Mouse (Mus musculus) heart, embryonic 14.5 days (tissue): ENCODE measurements around the gene Lypla2. TPM values are rescaled to one million over a fixed set of nuclear protein-coding genes. Genes with fewer than 3 reads are reported as not detected.
A peak's percentile ranks its signal among the peaks of the same experiment; 100 is the strongest.
"Not testable (repeated sequence)": the region's sequence is repeated elsewhere in the genome, so short reads cannot be mapped to it uniquely, and the experiment has no call there.

Experiments used
- ATAC-seq: fragments of 200-750 bp; cut with Nextera tagmentation; 2 replicates; pipeline ENCODE4 v1.8.0; 2017; ENCODE audit warnings: low read depth, moderate TSS enrichment; ENCODE audit not compliant: insufficient number of reproducible peaks, insufficient read depth, low FRiP score
- H3K27ac ChIP-seq, 2 experiments: fragments of 200-500 bp in 1 of 2; fragments of 300-500 bp in 1 of 2; sonication (generic) in 1 of 2; replicated peaks in 1 of 2; 2 replicates each; pipeline ENCODE4 v1.5.1; 2012 to 2014; ENCODE audit warnings: low read depth in 2 of 2, low read length in 2 of 2, control low read depth in 1 of 2, mild to moderate bottlenecking in 1 of 2, mixed read lengths in 1 of 2; ENCODE audit not compliant: control insufficient read depth in 1 of 2, insufficient read depth in 1 of 2
- H3K27me3 ChIP-seq: fragments of 300-500 bp; sonication (generic); 2 replicates; pipeline ENCODE4 v1.6.1; 2014; ENCODE audit warnings: mild to moderate bottlenecking, low read length, control low read depth; ENCODE audit not compliant: control insufficient read depth, insufficient read depth
- H3K36me3 ChIP-seq: fragments of 300-500 bp; sonication (generic); 2 replicates; pipeline ENCODE4 v1.6.1; 2014; ENCODE audit warnings: mild to moderate bottlenecking, control low read depth, low read length, mixed read lengths; ENCODE audit not compliant: control insufficient read depth, insufficient read depth
- H3K4me1 ChIP-seq, 2 experiments: fragments of 200-500 bp in 1 of 2; fragments of 300-500 bp in 1 of 2; sonication (generic) in 1 of 2; 2 replicates each; pipeline ENCODE4 v1.6.1; 2012 to 2014; ENCODE audit warnings: low read length in 2 of 2, control low read depth in 1 of 2, mixed read lengths in 1 of 2; ENCODE audit not compliant: control insufficient read depth in 2 of 2, insufficient read depth in 2 of 2
- H3K4me2 ChIP-seq: fragments of 300-500 bp; sonication (generic); 2 replicates; pipeline ENCODE4 v1.6.1; 2014; ENCODE audit warnings: mild to moderate bottlenecking, low read length
- H3K4me3 ChIP-seq, 2 experiments: fragments of 200-500 bp in 1 of 2; fragments of 300-500 bp in 1 of 2; sonication (generic) in 1 of 2; 2 replicates each; pipeline ENCODE4 v1.5.1; 2012 to 2014; ENCODE audit warnings: low read length in 2 of 2, mild to moderate bottlenecking in 2 of 2, control low read depth in 1 of 2, low read depth in 1 of 2, moderate library complexity in 1 of 2; ENCODE audit not compliant: control insufficient read depth in 1 of 2, insufficient read depth in 1 of 2
- H3K9ac ChIP-seq: fragments of 300-500 bp; sonication (generic); 2 replicates; pipeline ENCODE4 v1.6.1; 2014; ENCODE audit warnings: mild to moderate bottlenecking, low read length
- H3K9me3 ChIP-seq: fragments of 300-500 bp; sonication (generic); 2 replicates; pipeline ENCODE4 v1.6.1; 2016; ENCODE audit warnings: low read length, control low read depth; ENCODE audit not compliant: control insufficient read depth
- WGBS: fragments of 180-500 bp; shearing (Covaris S2); extraction: QIAGEN DNeasy Blood & Tissue Kit; methylation state at CpG from one replicate; pipeline ENCODE4 v1.1.7; 2014; 5-methylcytosine and 5-hydroxymethylcytosine counted together
- polyA plus RNA-seq: library from polyadenylated mRNA; unstranded; fragments of >200 nt; fragmentation: Nextera tagmentation; extraction: Ambion mirVana; gene quantifications from 2 replicates; pipeline ENCODE4 v1.2.1, GENCODE M21; 2014

Lypla2 gene
- polyA plus RNA-seq, 1 experiment from 2014 or later = 67.7 TPM

DNA sequence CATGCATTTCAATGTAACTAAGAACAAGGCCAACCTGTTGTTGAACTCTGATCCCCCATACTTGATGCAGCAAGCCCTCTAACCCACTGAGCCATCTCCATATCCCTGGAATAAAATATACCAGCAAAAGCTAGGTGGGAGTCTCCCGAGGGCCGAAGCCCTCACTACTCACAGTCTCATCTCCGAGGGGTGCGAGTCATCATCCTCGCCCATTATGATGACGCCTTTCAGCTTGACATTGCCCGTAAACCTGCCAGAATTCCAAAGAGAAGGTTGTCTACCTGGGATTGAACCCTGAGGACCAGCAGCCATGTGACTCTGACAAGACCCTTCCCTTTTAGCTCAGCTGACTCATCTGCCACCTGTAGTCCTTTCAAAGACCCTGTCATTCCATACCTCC is 13.3 kb upstream of the Lypla2 start:
- Histone ChIP-seq H3K4me3 (peak overlapping the region in 1 of 2 experiments; percentile 99; a peak in 3 of 4 replicates), H3K36me3 (peaks cover 40% of the 10 kb centered on the region), H3K4me2 (peak overlapping the region; percentile 91), H3K27ac (no peak overlapping the region), H3K4me1 (peaks cover 5 to 10% of the 10 kb centered on the region in 2 experiments), H3K9ac (peak overlapping the region; percentile 98), H3K9me3 (no peaks in the 10 kb centered on the region), H3K27me3 (no peaks in the 10 kb centered on the region)
- ATAC-seq = no peak
- 85% methylated on average over 7 of the region's 7 CpGs for WGBS

DNA sequence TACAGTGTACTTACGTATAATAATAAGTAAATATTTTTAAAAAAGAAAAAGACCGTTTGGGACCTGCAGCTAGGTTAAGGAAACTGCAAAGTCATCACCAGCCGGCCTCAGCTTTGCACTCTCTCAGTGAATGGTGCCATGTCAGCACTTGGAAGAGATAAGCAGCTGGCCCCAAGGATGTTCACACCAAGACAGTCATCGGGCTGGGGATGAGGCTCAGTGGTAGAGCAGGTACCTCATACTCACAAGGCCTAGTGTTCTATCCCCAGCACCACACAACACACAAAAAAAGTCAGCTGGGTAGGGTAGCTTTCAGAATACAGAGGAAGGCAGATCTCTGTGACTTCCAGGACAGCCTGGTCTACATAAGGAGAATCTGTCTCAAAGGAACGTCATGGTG is 12.8 kb upstream of the Lypla2 start:
- H3K27ac ChIP-seq = no peak overlapping the region
- H3K4me1 ChIP-seq = peaks cover 5 to 10% of the 10 kb centered on the region in 2 experiments
- no peaks in the 10 kb centered on the region for H3K9me3 ChIP-seq
- H3K9ac ChIP-seq = no peak overlapping the region
- H3K4me2 ChIP-seq = no peak overlapping the region
- ATAC-seq = no peak
- H3K27me3 ChIP-seq = no peaks in the 10 kb centered on the region
- H3K4me3 ChIP-seq = no peak overlapping the region
- 80% methylated on average over 5 of the region's 5 CpGs for WGBS
- peaks cover 43% of the 10 kb centered on the region for H3K36me3 ChIP-seq

DNA sequence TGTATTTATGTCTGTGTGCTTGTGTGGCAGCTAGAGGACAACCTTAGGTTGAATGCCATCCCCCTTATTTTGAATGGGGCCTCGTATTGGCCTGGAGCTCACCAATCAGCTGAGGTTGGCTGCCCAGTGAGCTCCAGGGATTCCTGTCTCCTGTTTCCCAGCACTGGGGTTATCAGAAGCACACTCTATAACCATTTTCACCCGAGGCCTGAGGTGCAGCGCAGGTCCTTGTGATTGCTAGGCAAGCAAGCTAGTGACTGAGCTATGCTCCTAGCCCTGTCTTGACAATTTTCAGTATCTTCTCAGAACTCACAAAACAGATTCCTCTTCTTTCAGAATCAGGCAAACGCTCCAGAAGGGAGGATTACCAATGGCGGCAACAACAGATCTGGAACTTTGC is 12.1 kb upstream of the Lypla2 start:
- H3K4me2 ChIP-seq = no peak overlapping the region
- H3K27ac ChIP-seq = no peak overlapping the region
- peaks cover 5 to 10% of the 10 kb centered on the region in 2 experiments for H3K4me1 ChIP-seq
- H3K27me3 ChIP-seq = no peaks in the 10 kb centered on the region
- H3K4me3 ChIP-seq = no peak overlapping the region
- no peak overlapping the region for H3K9ac ChIP-seq
- 75% methylated on average over 5 of the region's 5 CpGs for WGBS
- ATAC-seq = no peak
- H3K9me3 ChIP-seq = no peaks in the 10 kb centered on the region
- peaks cover 43% of the 10 kb centered on the region for H3K36me3 ChIP-seq

DNA sequence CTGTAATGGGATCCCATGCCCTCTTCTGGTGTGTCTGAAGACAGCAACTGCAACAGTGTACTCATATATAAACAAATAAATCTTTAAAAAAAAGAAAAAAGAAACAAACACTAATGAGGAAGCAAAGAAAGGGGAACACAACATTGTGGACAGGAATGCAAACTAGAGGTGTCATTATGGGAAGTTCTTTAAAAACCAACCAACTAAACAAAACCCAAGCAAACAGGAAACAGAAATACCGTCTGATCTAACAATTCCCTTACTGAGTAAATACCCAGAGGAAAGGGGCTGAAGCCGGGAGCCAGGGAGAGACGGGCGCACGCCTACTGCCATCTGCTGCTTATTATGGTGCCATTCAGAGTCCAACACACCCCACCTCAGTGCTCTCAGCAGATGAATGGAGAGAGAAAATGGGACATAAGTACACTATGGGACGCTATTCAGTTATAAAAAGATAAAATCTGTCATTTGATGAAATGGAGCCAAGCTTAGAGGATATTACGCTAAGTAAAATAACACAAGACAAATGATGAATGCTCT is 9.2 kb upstream of the Lypla2 start:
- WGBS = 77% methylated on average over 7 of the region's 7 CpGs
- ATAC-seq = no peak
- no peak overlapping the region for H3K4me3 ChIP-seq
- H3K36me3 ChIP-seq = peaks cover 62% of the 10 kb centered on the region
- no peaks in the 10 kb centered on the region for H3K27me3 ChIP-seq
- H3K4me1 ChIP-seq = peaks cover 5 to 10% of the 10 kb centered on the region in 2 experiments; a peak in 3 of 4 replicates
- no peak overlapping the region for H3K4me2 ChIP-seq
- no peaks in the 10 kb centered on the region for H3K9me3 ChIP-seq
- no peak overlapping the region for H3K27ac ChIP-seq
- no peak overlapping the region for H3K9ac ChIP-seq

DNA sequence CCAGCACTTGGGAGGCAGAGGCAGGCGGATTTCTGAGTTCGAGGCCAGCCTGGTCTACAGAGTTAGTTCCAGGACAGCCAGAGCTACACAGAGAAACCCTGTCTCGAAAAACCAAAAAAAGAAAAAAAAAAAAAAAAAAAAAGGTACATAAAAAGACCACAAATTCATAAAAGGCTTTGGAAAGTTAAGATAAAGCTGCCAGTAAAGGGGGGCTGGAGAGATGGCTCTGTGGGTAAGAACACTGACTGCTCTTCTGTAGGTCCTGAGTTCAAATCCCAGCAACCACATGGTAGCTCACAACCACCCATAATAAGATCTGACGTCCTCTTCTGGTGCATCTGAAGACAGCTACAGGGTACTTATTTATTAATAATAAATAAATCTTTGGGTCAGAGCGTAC is 7.8 kb upstream of the Lypla2 start:
- H3K4me3 ChIP-seq, H3K4me2 ChIP-seq, H3K4me1 ChIP-seq, H3K27me3 ChIP-seq, H3K9me3 ChIP-seq, H3K27ac ChIP-seq, ATAC-seq, H3K9ac ChIP-seq: not testable (repeated sequence)
- 96% methylated on average over 5 of the region's 5 CpGs for WGBS
- H3K36me3 ChIP-seq = peaks cover 73% of the 10 kb centered on the region

DNA sequence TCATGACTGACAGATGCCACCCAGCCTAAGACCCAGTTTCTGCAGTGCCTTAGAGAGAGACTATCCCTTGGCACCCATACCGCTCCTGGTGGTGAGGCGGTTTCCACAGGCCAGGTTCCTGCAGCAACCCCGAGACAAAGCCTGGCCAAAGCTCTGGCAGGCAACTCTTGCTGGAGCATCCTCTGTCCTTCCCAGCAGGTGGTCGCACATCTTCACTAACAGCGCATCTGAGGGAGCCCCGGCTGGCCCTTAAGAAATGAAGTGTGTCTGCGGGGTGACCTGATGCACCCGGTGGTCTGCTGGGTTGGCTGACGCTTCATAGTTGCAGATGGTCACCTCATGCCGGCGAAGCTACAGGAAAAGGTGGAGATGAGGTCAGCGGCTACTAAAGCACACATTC is 3.7 kb upstream of the Lypla2 start:
- Histone ChIP-seq H3K27ac (no peak overlapping the region), H3K27me3 (no peaks in the 10 kb centered on the region), H3K4me3 (no peak overlapping the region), H3K36me3 (peaks cover 48% of the 10 kb centered on the region), H3K9me3 (no peaks in the 10 kb centered on the region), H3K4me2 (no peak overlapping the region), H3K9ac (no peak overlapping the region), H3K4me1 (peaks cover 8 to 12% of the 10 kb centered on the region in 2 experiments)
- WGBS = 89% methylated on average over 12 of the region's 12 CpGs
- ATAC-seq = no peak

DNA sequence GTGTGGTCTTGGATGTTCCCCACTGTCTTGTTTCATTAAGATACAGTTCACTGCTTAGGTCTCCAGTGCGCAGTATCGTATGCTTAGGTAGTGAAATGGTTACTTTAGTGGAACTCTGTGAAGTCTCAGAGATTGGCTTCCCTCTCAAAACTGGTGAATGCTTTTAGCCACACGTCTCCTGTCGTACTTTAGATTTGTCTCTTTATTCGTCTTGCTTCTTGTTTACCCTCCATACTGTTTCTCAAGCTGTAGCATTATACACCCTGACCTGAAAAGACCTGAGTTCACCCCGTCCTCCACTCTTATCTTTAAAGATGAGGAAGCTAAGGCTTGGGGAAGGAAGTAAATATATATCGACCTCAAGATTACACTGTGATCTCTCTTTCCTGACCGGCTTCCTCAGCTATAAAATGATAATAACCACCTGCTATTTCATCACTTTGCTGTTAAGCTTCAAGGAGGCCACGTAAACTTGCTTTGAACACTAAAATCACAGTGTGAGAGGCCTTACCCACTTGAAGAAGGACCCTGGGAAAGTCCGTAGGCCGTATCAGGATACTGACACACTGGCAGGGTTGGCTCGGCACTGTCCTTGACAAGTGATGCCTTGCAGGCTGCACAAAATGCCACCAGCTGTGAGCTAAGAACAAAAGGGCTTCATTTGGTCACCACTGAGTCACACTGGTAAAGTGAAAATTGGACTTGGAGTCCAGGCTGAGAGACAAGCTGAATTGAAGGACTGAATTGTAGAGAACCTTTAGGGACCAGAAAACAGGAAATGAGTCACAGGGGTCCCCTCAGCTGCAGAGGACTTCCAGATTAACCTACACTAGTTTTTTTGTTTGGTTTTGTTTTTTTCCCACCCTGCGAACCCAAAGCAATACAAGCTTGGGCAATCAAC is 735 bp upstream of the Lypla2 start:
- peak overlapping the region; percentile 93 for H3K4me2 ChIP-seq
- H3K36me3 ChIP-seq = peaks cover 57% of the 10 kb centered on the region
- H3K9me3 ChIP-seq = no peaks in the 10 kb centered on the region
- H3K4me1 ChIP-seq = peaks cover 11 to 12% of the 10 kb centered on the region in 2 experiments
- peak overlapping the region; percentile 75 to 97 for H3K4me3 ChIP-seq
- ATAC-seq = no peak
- WGBS = 49% methylated on average over 13 of the region's 13 CpGs
- H3K27me3 ChIP-seq = no peaks in the 10 kb centered on the region
- H3K27ac ChIP-seq = peak overlapping the region; percentile 15 to 23; a peak in 2 of 4 replicates
- H3K9ac ChIP-seq = peak overlapping the region; percentile 96; the same call in 1 of the 2 replicates
